Mouse (Mus musculus): ENCODE measurements at regions not wholly inside any gene's neighbourhood (a gene's known extent, or its start where the extent isn't known, plus 50 kb on each side); places are given as distances from the start of the nearest gene placed in this dataset.

DNA sequence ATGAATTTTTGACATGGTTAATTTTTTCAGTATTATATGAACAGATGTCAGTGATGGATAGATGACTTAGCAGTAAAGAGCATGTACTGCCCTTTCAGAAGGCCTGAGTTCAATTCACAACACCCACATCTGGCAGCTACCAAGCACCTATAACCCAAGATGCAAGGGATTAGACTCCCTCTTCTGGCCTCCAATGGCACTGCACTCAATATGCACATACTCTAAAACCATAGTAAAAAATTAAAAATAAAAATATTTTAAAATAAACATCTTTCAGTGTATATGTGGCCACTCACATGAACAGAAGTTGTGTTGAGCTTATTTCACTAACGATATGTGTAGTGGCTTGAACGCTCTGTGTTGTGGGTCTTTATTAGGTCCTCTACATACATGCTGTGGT lies 152.4 kb downstream of the Hs3st3b1 start:
- no peak for ATAC-seq (replicated peaks; ENCODE audit: insufficient number of reproducible peaks, low FRiP score, low TSS enrichment, poor library complexity, severe bottlenecking)

DNA sequence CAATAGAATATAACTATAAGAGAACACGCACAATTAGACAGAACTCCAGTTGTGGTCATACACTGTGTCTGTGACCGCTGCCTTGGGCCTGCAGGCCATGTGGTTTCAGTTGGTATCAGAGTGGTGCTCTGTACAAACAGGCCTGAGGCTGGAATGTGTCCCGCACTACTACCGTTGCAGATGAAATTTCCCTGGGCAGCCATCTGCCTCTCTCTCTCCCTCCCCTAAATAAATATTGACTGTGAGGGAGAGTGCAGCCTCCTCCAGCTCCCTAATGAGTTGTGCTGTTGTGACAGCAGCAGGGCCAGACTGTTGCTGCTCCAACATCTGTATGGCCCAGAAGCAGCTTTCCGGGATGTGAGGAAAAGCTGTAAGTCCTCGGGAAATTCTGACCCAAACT lies 146.7 kb downstream of the Hs3st3b1 start:
- ATAC-seq (replicated peaks; ENCODE audit: insufficient number of reproducible peaks, low FRiP score, low TSS enrichment, poor library complexity, severe bottlenecking), result no peak

DNA sequence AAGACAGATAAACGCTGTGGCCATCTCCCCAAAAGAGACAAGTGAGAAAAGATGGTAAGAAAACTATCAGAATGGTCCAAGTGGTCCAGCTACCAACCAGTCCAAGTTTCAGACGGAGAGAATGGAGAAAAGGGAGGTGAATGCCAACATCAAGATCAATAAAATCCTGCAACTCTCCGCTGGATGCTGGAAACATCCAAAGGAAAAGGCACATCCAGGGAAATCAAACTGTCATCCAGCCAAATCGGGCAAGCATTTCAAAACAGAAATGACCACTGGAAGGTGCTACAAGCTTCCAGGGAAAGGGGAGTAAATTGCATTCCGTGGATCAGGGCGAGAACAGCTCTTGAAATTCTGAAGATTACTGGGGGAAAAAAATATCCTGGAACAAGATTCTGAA lies 142.7 kb downstream of the Hs3st3b1 start:
- ATAC-seq (replicated peaks; ENCODE audit: insufficient number of reproducible peaks, low FRiP score, low TSS enrichment, poor library complexity, severe bottlenecking), result no peak

DNA sequence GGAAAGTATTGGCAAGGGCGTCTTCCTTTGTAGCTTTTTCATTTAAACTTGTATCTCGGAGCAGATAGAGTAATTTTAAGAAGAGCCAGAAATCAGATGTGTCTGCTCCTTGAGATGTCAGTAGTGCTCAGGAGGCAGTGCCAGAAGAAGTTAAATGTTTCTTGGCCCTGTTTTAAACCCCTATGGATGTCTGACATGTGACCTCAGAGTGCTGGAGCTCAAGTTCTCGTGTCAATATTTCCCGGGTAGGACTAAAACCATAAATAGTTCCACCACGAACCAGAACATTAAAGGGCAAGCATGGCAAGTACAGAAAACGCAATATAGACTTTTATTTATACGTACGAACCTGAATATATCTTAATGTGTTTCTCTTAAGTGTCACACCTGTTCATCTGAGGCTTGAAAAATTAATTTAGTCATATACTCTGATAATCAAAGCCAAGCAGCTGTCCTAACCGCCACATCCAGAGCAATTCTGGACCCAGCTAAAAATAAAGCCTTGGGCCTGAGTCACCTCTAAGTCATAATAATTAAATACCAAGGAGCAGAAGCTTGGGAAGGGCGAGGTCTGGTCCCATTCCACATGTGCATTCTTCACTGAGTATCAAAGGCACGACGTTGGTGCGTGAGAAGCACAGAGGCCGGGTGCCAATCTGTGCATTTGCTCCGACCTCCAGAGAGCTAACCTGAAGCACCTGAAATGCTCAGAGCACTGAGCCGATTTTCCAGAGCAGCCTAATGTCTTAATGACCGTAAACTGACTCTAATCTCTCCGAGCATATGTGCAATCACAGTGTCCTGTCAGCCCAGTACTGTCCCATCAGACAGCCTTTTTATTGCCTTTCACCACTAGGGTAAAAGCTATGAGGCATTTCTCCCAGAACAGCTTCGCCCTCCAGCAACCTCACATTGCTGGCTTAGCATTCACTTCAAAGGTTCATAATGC lies 139.8 kb downstream of the Hs3st3b1 start:
- no peak for ATAC-seq (replicated peaks; ENCODE audit: insufficient number of reproducible peaks, low FRiP score, low TSS enrichment, poor library complexity, severe bottlenecking)

DNA sequence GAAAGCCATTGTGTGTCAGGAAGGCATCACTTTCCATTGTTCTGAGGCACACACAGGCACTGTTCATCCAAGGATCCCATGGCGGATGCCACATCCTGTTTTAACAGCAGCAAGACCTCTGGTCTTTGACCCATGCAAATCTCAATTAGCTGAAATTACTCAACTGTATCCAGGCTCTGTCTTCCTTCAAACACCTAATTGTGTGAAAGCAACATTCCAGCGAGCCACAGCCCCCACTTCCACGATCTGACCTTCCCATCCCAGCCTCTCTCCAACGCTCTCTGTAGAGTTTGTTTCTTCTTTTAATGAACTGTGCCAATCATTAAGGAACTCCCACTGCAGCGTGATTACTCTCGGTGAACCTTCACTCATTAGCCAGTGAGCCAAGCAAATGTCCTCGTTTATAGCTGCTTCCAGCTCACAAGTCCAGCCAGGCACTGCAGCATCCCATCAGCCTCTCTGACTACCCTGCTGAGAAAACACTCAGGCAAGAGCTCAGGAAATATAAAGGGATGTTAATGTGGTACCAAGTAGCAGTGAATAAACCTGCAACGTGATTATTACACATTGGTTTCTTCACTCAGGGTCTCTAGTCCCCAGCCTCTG lies 136.7 kb downstream of the Hs3st3b1 start:
- ATAC-seq (replicated peaks; ENCODE audit: insufficient number of reproducible peaks, low FRiP score, low TSS enrichment, poor library complexity, severe bottlenecking), result no peak

DNA sequence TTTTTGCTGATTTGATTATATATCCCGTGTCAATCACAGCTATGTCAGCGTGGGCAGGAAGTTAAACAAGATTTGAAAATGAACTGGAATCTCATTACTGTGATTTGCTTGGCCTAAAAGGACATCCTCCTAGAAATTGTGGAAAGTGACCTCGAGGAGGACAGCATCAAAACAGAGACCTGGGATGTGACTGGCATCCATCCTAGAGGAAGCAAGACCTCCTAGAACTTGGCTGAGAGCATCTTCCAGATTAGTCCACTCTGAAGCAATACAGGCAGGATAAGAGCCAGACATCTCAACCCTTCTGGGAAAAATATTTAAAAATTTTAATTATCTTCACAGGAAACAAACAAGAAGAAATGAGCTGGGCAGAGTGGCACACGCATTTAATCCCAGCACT lies 136.1 kb downstream of the Hs3st3b1 start:
- no peak for ATAC-seq (replicated peaks; ENCODE audit: insufficient number of reproducible peaks, low FRiP score, low TSS enrichment, poor library complexity, severe bottlenecking)

DNA sequence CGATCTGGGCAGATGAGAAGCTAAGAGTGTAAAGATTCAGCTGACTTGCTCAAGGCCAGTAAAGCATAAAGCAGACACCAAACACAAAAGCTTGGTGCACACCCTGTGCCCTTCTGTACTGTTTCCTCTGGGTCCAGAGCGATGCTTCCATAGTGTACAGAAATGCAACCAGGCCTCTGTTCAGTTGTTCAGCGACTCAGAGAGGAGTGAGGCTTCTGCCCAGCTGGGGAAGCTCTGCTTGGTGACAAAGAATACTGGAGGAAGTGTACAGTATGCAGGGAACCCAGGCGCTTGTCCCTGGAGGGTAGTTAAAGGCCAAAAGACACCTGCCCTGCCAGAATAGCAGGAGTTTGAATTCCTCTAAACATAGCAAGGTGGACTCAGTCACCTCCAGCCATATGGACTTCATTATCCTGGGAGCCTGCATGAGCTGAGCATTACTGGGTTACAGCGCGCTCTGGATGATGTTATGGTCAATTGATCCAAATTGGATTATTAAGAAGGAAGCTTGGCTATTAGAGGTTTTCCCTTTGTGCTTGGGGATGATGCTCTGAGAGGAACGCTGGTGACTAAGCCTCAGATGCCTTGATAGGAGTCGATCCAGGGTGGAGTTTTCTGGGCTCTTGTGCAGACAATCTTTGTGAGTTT lies 132.5 kb downstream of the Hs3st3b1 start:
- no peak for ATAC-seq (replicated peaks; ENCODE audit: insufficient number of reproducible peaks, low FRiP score, low TSS enrichment, poor library complexity, severe bottlenecking)

DNA sequence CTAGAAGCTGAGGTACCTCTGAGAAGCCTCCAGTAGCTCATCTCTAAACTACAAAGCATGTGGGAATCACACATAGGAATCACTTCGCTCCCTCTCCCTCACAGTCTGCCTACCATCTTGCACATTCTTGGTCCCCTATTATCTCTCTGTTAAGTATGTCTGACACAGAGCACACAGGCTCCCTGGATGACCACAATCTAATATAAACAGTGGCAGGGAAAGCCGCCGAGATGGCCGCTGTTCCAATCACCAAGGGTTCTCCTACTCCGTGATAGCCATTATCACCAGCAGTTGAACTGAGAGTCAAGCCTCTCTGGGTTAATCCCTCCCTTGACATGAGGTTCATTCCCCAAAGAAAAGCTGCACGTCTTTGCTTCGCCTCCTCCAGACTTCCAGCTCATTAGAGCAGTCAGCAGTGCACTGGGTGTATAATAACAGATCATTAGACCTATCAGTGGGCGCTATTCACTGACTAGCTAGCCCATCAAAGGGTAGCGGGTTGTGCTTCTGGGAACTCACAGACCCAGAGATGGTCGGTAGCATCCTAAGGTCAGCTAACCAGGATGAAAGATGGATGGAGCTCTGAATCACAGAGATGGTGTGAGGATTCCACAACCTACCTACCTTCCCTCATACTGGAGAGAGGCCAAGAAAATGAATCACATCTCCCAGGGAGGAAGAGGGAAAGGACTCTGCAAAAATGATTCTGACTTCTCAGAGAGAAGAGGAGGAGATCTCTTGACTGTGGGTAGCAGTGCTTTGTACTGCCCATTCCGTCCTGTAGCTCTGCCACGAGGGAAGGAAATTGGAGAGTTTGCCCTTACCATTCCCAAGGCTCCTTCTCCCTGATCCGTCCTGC lies 130.9 kb downstream of the Hs3st3b1 start:
- no peak for ATAC-seq (replicated peaks; ENCODE audit: insufficient number of reproducible peaks, low FRiP score, low TSS enrichment, poor library complexity, severe bottlenecking)

DNA sequence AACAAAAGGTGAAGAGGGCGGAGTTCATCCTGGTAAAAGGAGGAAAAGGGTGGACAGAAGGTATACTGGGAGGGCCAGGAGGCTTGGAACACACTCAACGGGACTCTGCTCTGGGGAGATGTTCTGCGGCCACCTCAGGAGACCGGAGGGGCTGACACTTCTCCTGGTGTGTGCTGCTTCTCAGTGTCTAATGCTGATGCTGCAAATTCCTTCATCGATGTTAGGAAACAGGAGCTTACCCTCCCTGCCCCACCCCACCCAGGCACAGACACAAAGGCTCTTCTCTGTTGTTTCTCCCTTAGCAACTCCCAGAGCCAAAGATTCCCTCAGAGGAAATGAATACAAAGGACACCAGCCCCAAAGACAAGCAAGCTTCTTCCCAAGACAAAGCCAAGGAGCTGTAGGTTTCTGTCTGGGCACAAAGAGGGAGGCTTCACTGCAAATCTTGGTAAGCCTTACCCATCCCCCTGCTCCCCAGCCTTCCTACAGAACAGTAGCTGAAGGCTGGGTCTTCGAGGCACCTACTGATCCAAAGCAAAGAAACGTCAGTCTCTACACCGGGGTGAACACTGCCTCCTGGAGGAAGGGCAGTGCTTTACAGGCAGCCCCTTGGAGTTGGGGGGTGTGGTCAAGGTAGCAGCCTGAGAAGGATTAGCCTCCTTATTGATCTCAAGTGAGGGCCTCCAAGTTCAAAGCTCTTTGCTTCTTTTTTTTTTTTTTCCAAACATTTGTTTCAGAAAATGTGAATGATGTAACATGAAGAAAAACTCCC lies 128.2 kb downstream of the Hs3st3b1 start:
- ATAC-seq (replicated peaks; ENCODE audit: insufficient number of reproducible peaks, low FRiP score, low TSS enrichment, poor library complexity, severe bottlenecking), result no peak

DNA sequence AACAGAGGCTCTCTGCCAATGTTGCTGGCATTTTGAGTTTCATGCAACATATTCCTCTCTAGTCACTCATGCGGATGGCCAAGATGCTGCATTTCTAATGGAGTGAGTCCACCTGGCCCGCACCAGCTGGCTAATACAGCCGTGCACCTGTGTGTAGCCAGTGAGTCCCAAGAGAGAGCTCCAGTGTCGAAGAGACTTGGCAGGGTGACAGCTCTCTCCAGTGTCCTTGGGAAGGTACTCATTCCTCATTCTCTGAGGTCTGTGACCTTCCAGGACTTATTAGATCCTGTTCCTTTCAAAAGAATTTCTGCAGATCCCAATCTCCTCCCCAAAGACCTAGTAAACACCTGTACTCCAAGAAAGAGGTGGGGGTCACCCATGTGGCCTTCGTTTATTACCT lies 109.9 kb downstream of the Hs3st3b1 start:
- no peak for ATAC-seq (replicated peaks; ENCODE audit: insufficient number of reproducible peaks, low FRiP score, low TSS enrichment, poor library complexity, severe bottlenecking)

DNA sequence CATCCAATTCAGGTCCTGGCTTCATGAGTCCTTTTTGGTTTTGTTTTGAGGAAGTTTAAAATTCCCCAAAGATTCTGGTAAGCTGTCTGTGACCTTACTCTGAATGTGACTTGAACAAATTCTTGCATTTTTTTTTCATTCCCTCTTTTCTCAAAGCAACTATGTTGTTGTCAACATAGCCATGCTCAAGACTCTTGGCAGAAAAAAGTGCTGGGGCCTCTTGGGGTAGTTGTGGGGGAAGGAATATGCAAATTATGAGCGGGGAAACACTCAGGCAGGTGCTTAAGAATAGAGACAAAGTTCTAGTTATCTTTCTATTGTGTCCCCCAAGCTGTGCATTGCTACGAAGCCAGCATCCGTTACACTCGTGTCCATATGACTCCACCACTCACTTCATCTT lies 99.2 kb downstream of the Hs3st3b1 start:
- no peak for ATAC-seq (replicated peaks; ENCODE audit: insufficient number of reproducible peaks, low FRiP score, low TSS enrichment, poor library complexity, severe bottlenecking)

DNA sequence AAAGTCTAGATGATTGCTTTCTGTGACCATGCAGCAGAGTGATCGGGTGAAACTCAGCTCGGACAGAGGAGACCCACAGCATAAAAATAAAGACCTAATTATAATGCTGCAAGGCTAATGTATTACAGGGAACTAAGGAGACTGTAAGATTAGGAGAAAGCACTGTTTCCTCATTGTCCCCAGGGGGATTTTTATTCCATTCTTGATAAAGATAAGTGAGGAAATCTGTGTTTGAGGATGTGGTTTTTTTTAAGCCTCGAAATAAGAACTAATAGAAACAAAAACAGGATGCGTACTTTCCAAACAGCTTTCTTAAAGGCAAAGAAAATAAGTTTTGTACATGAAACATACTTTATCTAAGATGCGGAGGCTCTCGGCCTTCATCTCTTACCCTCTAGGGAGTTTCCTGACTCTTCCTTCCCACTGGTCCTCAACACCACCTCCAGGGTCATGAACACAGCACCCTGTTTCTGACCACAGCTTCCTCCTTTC lies 94.8 kb downstream of the Hs3st3b1 start:
- no peak for ATAC-seq (replicated peaks; ENCODE audit: insufficient number of reproducible peaks, low FRiP score, low TSS enrichment, poor library complexity, severe bottlenecking)

DNA sequence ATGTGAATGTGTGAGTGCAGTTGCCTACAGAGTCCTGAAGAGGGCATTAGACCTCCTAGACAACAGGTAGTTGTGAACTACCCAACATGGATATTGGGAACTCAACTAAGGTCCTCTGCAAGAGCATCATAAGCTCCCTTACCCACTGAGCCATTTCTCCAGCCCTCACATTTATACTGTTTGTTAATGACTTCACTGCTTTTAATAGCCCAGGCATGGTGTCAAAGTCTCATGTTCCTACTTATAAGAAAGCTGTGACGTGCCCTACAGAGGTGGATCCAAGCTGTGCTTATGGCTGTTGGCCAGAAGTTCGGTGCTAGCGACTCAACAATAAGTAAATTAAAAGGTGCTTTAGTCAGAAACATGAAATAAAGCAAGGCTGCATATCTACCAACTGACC lies 88.6 kb downstream of the Hs3st3b1 start:
- no peak for ATAC-seq (replicated peaks; ENCODE audit: insufficient number of reproducible peaks, low FRiP score, low TSS enrichment, poor library complexity, severe bottlenecking)

DNA sequence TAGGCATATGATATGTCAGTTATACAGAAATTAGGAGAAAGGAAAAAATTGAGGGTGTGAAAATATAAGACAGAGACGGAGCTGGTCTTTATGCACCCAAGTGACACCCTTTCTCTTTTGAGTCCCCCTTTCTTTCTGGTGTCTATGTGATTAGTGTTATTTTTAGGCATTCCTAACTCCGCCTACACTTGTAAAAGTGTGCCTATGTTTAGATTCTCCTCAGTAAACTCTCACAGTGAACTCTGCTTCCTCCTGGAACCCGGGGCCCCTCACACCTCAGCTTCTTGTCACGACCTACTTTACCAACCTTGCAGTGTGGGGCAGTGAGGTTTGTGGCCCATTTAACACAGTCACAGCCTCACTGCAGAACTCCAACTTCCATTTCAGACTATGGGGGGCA lies 88.0 kb downstream of the Hs3st3b1 start:
- ATAC-seq (replicated peaks; ENCODE audit: insufficient number of reproducible peaks, low FRiP score, low TSS enrichment, poor library complexity, severe bottlenecking), result no peak

DNA sequence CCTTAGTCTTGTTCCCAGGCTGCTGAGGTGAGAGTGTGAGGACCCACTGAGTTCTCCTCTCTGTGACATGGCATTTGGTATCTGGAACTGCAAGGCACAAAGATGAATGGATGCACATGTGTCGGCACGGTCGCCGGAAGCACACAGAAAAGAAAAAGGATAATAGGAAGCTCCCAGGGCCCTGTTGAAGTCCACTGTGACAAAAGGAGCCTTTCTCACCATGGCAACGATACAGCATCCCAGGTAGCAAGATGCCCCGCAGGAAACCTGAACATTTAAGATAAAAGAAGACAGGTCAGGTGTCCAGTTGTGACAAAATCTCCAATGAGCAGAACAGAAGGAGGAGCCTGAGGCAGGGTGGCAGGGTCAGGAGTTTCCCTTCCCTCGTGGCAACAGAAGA lies 87.5 kb downstream of the Hs3st3b1 start:
- ATAC-seq (replicated peaks; ENCODE audit: insufficient number of reproducible peaks, low FRiP score, low TSS enrichment, poor library complexity, severe bottlenecking), result no peak
